Mouse (Mus musculus) forebrain, embryonic 11.5 days (tissue): ENCODE measurements around the gene Rhoq. TPM values are rescaled to one million over a fixed set of nuclear protein-coding genes. Genes with fewer than 3 reads are reported as not detected.
A peak's percentile ranks its signal among the peaks of the same experiment; 100 is the strongest.

Experiments
- ATAC-seq: fragments of 200-750 bp; cut with Nextera tagmentation; replicated peaks from 2 replicates; pipeline ENCODE4 v1.8.0; 2017; ENCODE audit warnings: moderate TSS enrichment; ENCODE audit not compliant: low FRiP score
- DNase-seq: peaks from one replicate; pipeline ENCODE4 v3.0.0-alpha.2; 2017; ENCODE audit warnings: low spot score
- H3K27ac ChIP-seq: fragments of 300-500 bp; sonication (generic); 2 replicates; pipeline ENCODE4 v1.5.1; 2014; ENCODE audit warnings: low read depth, low read length
- H3K27me3 ChIP-seq: fragments of 300-500 bp; sonication (generic); 2 replicates; pipeline ENCODE4 v1.6.1; 2014; ENCODE audit warnings: mild to moderate bottlenecking, low read length, mixed read lengths; ENCODE audit not compliant: control insufficient read depth, insufficient read depth
- H3K36me3 ChIP-seq: fragments of 300-500 bp; sonication (generic); 2 replicates; pipeline ENCODE4 v1.6.1; 2014; ENCODE audit warnings: mild to moderate bottlenecking, low read length, moderate library complexity, mixed read lengths; ENCODE audit not compliant: control insufficient read depth, insufficient read depth
- H3K4me1 ChIP-seq: fragments of 300-500 bp; sonication (generic); replicated peaks from 2 replicates; pipeline ENCODE4 v1.6.1; 2014; ENCODE audit warnings: low read length, mixed read lengths; ENCODE audit not compliant: control insufficient read depth, insufficient read depth
- H3K4me2 ChIP-seq: fragments of 300-500 bp; sonication (generic); 2 replicates; pipeline ENCODE4 v1.6.1; 2014; ENCODE audit warnings: low read depth, mild to moderate bottlenecking, low read length, moderate library complexity, mixed read lengths; ENCODE audit not compliant: severe bottlenecking
- H3K4me3 ChIP-seq: fragments of 300-500 bp; sonication (generic); 2 replicates; pipeline ENCODE4 v1.5.1; 2014; ENCODE audit warnings: low read depth, low read length
- H3K9ac ChIP-seq: fragments of 300-500 bp; sonication (generic); 2 replicates; pipeline ENCODE4 v1.6.1; 2014; ENCODE audit warnings: low read length
- H3K9me3 ChIP-seq: fragments of 300-500 bp; sonication (generic); 2 replicates; pipeline ENCODE4 v1.6.1; 2016; ENCODE audit warnings: low read length, mixed read lengths; ENCODE audit not compliant: control insufficient read depth
- WGBS: fragments of 180-500 bp; shearing (Covaris S2); extraction: QIAGEN DNeasy Blood & Tissue Kit; methylation state at CpG from one replicate; pipeline ENCODE4 v1.1.7; 2014; 5-methylcytosine and 5-hydroxymethylcytosine counted together
- polyA plus RNA-seq: library from polyadenylated mRNA; unstranded; fragments of >200 nt; fragmentation: Nextera tagmentation; extraction: Ambion mirVana; gene quantifications from 2 replicates; pipeline ENCODE4 v1.2.1, GENCODE M21; 2014

Rhoq gene
- polyA plus RNA-seq, 1 experiment from 2014 or later = 11.5 TPM

DNA sequence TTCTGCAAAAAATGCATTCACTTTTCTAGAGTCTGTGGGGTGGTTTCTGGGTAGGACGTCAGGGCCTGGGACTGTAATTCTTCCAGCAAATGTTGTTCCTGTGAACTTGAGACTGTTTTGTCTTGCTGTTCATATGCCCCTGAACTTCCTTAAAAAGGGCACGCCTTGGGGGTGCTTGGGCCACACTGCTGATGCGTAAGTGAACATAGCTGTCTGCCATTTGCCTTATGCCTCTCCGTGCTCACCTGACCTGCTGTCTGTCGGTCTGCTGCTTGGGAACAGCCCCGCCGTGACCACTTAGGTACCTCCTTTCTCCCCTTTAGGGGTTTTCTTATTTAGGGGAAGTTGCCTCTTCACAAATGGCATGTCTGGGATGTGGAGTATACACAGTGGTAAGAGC is 9.0 kb downstream of the Rhoq start:
- Histone ChIP-seq H3K4me3 (no peak overlapping the region), H3K9me3 (no peaks in the 10 kb centered on the region), H3K4me2 (no peak overlapping the region), H3K36me3 (no peaks in the 10 kb centered on the region), H3K9ac (no peak overlapping the region), H3K27me3 (no peaks in the 10 kb centered on the region), H3K4me1 (no peaks in the 10 kb centered on the region), H3K27ac (no peak overlapping the region)
- DNase-seq = no peak
- 88% methylated on average over 7 of the region's 7 CpGs for WGBS
- no peak for ATAC-seq

DNA sequence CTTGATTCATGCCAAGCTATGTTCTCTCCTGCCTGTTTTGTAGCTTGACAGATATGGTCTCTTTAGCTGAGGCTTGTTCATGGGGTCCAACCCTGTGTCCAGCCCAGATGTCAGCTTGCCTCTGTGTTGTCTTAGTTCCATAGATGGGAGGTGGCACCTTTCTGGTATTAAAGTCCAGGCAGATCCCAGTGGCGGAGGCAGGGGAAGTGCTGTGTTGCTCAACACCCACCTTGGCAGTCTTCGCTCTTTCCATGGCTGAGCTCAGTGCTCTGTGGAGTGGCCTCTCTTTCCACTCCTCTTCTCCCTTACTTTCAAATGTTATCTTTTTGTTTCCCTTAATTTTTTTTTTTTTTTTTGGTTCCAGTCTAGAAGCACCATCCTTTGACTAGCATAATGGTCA is 10.2 kb downstream of the Rhoq start:
- Histone ChIP-seq H3K36me3 (no peaks in the 10 kb centered on the region), H3K9ac (no peak overlapping the region), H3K27me3 (no peaks in the 10 kb centered on the region), H3K4me3 (no peak overlapping the region), H3K27ac (no peak overlapping the region), H3K4me1 (no peaks in the 10 kb centered on the region), H3K9me3 (no peaks in the 10 kb centered on the region), H3K4me2 (no peak overlapping the region)
- 100% methylated on average over 2 of the region's 2 CpGs for WGBS
- ATAC-seq (no peak), DNase-seq (no peak)

GRCm38 (mm10) chr17:86976387-86976786 is 13.5 kb downstream of the Rhoq start:
- Histone ChIP-seq H3K4me3 (no peak overlapping the region), H3K9me3 (no peaks in the 10 kb centered on the region), H3K9ac (no peak overlapping the region), H3K4me1 (no peaks in the 10 kb centered on the region), H3K27me3 (no peaks in the 10 kb centered on the region), H3K4me2 (no peak overlapping the region), H3K27ac (no peak overlapping the region), H3K36me3 (no peaks in the 10 kb centered on the region; the same call in 1 of the 2 replicates)
- WGBS = 87% methylated on average over 10 of the region's 10 CpGs
- no peak for ATAC-seq
- DNase-seq = no peak

DNA sequence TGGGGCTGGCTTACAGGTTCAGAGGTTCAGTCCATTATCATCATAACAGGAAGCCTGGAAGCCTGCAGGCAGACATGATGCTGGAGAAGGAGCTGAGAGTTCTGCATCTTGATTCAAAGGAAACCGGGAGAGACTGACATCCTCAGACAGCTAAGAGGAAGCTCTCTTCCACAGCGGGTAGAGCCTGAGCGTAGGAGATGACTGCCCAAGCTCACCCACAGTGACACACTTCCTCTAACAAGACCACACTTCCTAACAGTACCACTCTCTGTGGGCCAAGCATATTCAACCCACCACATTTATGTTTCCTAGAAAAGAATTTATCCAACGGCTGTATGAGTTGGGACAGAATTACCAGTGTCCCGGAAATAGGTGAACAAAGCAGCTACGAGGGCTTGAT is 15.6 kb downstream of the Rhoq start:
- Histone ChIP-seq H3K4me1 (no peaks in the 10 kb centered on the region), H3K4me2 (no peak overlapping the region), H3K9ac (no peak overlapping the region), H3K4me3 (no peak overlapping the region), H3K9me3 (no peaks in the 10 kb centered on the region), H3K36me3 (no peaks in the 10 kb centered on the region; the same call in 1 of the 2 replicates), H3K27me3 (no peaks in the 10 kb centered on the region), H3K27ac (no peak overlapping the region)
- 88% methylated on average over 6 of the region's 6 CpGs for WGBS
- ATAC-seq (no peak), DNase-seq (no peak)

GRCm38 (mm10) chr17:86981205-86981604 is 18.3 kb downstream of the Rhoq start:
- Histone ChIP-seq H3K9me3 (no peaks in the 10 kb centered on the region), H3K4me1 (no peaks in the 10 kb centered on the region), H3K27me3 (no peaks in the 10 kb centered on the region), H3K4me2 (no peak overlapping the region), H3K9ac (no peak overlapping the region), H3K36me3 (no peaks in the 10 kb centered on the region; the same call in 1 of the 2 replicates), H3K4me3 (no peak overlapping the region), H3K27ac (no peak overlapping the region)
- DNase-seq (no peak), ATAC-seq (no peak)
- WGBS = 86% methylated on average over 1 of the region's 1 CpGs

DNA sequence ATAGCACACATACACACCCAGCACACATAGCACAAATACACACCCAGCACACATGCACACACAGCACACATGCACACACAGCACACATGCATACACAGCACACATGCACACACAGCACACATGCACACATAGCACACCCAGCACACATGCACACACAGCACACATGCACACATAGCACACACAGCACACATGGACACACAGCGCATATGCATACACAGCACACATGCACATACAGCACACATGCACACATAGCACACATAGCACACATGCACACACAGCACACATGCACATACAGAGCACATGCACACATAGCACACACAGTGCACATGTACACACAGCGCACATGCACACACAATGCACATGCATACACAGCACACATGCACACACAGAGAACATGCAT is 18.8 kb downstream of the Rhoq start:
- no peaks in the 10 kb centered on the region for H3K9me3 ChIP-seq

DNA sequence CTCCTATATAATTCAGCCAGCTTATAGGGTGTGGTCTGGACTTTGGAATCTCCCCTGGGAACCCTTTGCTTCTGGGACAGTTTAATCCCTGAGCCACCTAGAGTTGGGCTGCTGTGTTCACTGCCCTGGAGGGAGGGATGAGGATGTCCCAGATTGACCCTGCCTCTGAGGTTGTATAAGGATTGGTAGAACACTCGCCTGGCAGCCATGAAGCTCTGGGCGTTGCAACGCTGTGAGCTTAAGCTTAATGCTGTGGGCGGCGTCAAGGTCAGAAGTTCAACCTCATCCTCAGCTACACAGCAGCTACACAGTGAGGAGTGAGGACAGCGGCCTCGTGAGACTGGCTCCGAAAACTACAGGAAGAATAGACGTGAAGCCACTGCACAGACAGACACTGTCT is 19.6 kb downstream of the Rhoq start:
- Histone ChIP-seq H3K27ac (no peak overlapping the region), H3K36me3 (no peaks in the 10 kb centered on the region; the same call in 1 of the 2 replicates), H3K27me3 (no peaks in the 10 kb centered on the region), H3K4me2 (no peak overlapping the region), H3K9ac (no peak overlapping the region), H3K4me3 (no peak overlapping the region), H3K4me1 (no peaks in the 10 kb centered on the region), H3K9me3 (no peaks in the 10 kb centered on the region)
- WGBS = 76% methylated on average over 9 of the region's 9 CpGs
- ATAC-seq (no peak), DNase-seq (no peak)

More for the DNA sequence above, 18.8 kb downstream of the Rhoq start:
- H3K9ac ChIP-seq = no peak overlapping the region
- H3K4me2 ChIP-seq = no peak overlapping the region
- no peak overlapping the region for H3K27ac ChIP-seq
- no peaks in the 10 kb centered on the region for H3K4me1 ChIP-seq
- H3K4me3 ChIP-seq = no peak overlapping the region
- H3K36me3 ChIP-seq = no peaks in the 10 kb centered on the region; the same call in 1 of the 2 replicates
- 93% methylated on average over 2 of the region's 2 CpGs for WGBS
- H3K27me3 ChIP-seq = no peaks in the 10 kb centered on the region
- ATAC-seq (no peak), DNase-seq (no peak)

DNA sequence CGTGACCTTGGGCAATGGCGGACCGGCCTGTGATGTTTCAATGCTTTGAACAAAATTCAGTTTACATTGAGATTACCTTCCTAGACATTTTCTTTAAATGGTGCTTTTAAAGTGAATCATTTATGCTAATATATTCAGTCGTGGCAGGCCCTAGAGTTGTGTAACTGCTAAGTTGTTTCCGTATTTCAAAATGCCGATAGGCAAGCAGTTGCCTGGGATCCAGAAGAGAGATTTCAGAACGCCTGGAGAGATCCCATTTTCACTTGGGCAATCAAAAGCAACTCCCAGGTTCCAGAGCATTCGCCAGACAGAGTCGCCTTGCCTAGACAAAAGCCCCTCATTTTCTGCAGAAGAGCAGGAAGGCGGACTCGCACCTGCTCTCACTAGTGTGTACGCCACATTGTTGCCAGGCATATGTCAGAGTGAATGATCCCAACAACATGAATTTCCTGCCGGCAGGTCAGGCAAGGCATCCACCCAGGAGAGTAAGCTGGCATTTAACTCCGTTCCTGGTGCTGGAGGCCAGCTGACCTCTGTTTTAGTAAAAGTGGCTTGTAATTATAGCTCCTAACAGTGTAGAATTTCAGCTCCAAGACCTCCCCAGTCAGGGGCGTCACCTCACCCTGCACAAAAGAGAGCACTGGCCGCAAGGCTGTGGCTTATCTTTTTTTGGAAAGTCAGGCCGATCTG is 23.7 kb downstream of the Rhoq start:
- Histone ChIP-seq H3K4me1 (no peaks in the 10 kb centered on the region), H3K4me2 (no peak overlapping the region), H3K36me3 (no peaks in the 10 kb centered on the region), H3K9ac (no peak overlapping the region), H3K9me3 (no peaks in the 10 kb centered on the region), H3K27me3 (no peaks in the 10 kb centered on the region), H3K4me3 (no peak overlapping the region), H3K27ac (0 out of 2 replicates have a peak overlapping the region, but pooled peaks have one; percentile 15)
- DNase-seq (no peak), ATAC-seq (no peak)
- WGBS = 52% methylated on average over 17 of the region's 17 CpGs

DNA sequence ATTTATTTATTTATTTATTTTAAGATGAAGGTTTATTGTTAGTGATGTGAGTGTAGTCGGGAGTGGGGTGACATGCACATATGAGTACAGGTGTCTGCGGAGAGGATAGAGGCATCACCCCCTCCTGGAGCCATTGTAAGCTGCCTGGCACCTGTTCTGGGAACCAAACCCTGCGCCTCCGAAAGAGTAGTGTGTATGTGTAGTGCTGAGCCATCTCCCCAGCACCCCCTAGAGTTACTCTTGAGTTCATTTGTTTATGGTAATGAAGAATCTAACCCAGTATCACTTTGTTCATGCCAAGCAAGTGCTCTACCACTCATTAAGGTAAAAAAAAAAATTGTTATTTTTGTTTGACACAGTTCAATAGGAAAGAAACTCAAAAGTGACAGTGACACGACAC is 25.3 kb downstream of the Rhoq start:
- no peaks in the 10 kb centered on the region for H3K27me3 ChIP-seq
- WGBS = 93% methylated on average over 5 of the region's 5 CpGs
- no peak overlapping the region for H3K4me2 ChIP-seq
- no peak overlapping the region for H3K27ac ChIP-seq
- no peak overlapping the region for H3K9ac ChIP-seq
- ATAC-seq = no peak
- no peaks in the 10 kb centered on the region for H3K9me3 ChIP-seq
- no peak overlapping the region for H3K4me3 ChIP-seq
- no peaks in the 10 kb centered on the region for H3K36me3 ChIP-seq
- no peak for DNase-seq
- no peaks in the 10 kb centered on the region for H3K4me1 ChIP-seq
